Mouse (Mus musculus): ENCODE measurements around the gene Gm4491. TPM values are rescaled to one million over a fixed set of nuclear protein-coding genes. Genes with fewer than 3 reads are reported as not detected.

Gm4491 gene
- polyA plus RNA-seq, 1 experiment = not detected

DNA sequence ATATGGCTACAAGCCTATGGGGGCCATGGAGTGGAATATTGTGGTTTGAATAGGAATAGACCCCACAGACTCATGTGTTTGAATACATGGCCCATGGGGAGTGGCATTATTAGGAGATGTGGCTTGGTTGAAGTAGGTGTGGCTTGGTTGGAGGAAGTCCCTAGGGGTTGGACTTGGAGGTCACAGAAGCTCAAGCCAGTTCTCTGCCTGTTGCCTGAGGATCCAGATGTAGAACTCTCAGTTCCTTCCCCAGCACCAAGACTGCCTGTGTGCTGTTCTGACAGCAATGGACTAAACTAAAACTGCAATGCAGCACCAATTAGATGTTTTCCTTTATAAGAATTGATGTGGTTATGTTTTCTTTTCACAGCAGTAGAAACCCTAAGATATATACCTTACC lies 49.6 kb downstream of the Gm4491 start:
- no peak for TF ChIP-seq POLR2A (IDR thresholded peaks at IDR 0.05; ENCODE audit: control insufficient read depth, extremely low read depth, insufficient read depth, low read length, poor library complexity)
- TF ChIP-seq CTCF (IDR thresholded peaks at IDR 0.05; ENCODE audit: borderline replicate concordance, control insufficient read depth, extremely low read depth, insufficient read depth, low read length, poor library complexity) = no peak

More for the DNA sequence above, 49.6 kb downstream of the Gm4491 start:
- DNase-seq = no peak
- Histone ChIP-seq H3K4me1 (replicated peaks; ENCODE audit: control insufficient read depth, insufficient read depth, low read length) (no peaks in the 10 kb centered on the region), H3K4me3 (ENCODE audit: control insufficient read depth, insufficient read depth, low read length) (no peak overlapping the region), H3K27ac (ENCODE audit: control insufficient read depth, insufficient read depth, low read length) (no peak overlapping the region), H3K27me3 (ENCODE audit: control insufficient read depth, insufficient read depth, low read length) (no peaks in the 10 kb centered on the region), H3K36me3 (ENCODE audit: control insufficient read depth, insufficient read depth, low read length) (no peaks in the 10 kb centered on the region)

Other genes starting within 250 kb of the Gm4491 start
- 15.3 and 16.6 TPM in 2 replicates for gene Zmym2, start 229.2 kb downstream of the Gm4491 start, polyA plus RNA-seq (2012; rRNA removed)
- 0.13 and 1.0 TPM in 2 replicates for gene Gja3, start 57.8 kb downstream of the Gm4491 start, polyA plus RNA-seq (2012; rRNA removed)
- gene Gjb2, start 11.2 kb downstream of the Gm4491 start, polyA plus RNA-seq (2012; rRNA removed) = 4.9 and 6.1 TPM in 2 replicates
- gene Gjb6, start 17.7 kb upstream of the Gm4491 start, polyA plus RNA-seq (2012; rRNA removed) = 0.89 and 1.4 TPM in 2 replicates

All from thymus, adult 2 months (tissue).